Mouse (Mus musculus): ENCODE results near the gene Ngrn. TPM values are rescaled to one million over a fixed set of nuclear protein-coding genes. Genes with fewer than 3 reads are reported as not detected.

The Ngrn gene
- polyA plus RNA-seq, 1 experiment, result 12.3 TPM

- H3K27me3 ChIP-seq (ENCODE audit: control insufficient read depth, insufficient read depth, low read length), result no peaks in the 10 kb centered on the region
- no peak overlapping the region for H3K4me3 ChIP-seq (ENCODE audit: low read depth, low read length)
- no peaks in the 10 kb centered on the region for H3K36me3 ChIP-seq (ENCODE audit: control insufficient read depth, insufficient read depth, low read length)
- TF ChIP-seq CTCF (IDR thresholded peaks at IDR 0.05; ENCODE audit: extremely low read depth, insufficient read length, insufficient replicate concordance, low read depth, low read length), result no peak
- TF ChIP-seq POLR2A (IDR thresholded peaks at IDR 0.05; ENCODE audit: low read depth, low read length), result no peak
- WGBS, result 73% methylated on average over 2 of the region's 2 CpGs
- no peak overlapping the region for H3K27ac ChIP-seq (ENCODE audit: insufficient read depth, low read depth, low read length)
- peaks cover 12% of the 10 kb centered on the region; the same call in 1 of the 2 replicates for H3K4me1 ChIP-seq (ENCODE audit: control insufficient read depth, insufficient read depth, insufficient read length, low read length)
These were observed 3.3 kb upstream of the Ngrn start for GRCm38 (mm10) chr7:80257706-80258105.

GRCm38 (mm10) chr7:80261372-80261990 is 466 bp downstream of the Ngrn start:
- Histone ChIP-seq H3K27ac (ENCODE audit: insufficient read depth, low read depth, low read length) (peak overlapping the region; percentile 31), H3K36me3 (ENCODE audit: control insufficient read depth, insufficient read depth, low read length) (peaks cover 18% of the 10 kb centered on the region), H3K27me3 (ENCODE audit: control insufficient read depth, insufficient read depth, low read length) (no peaks in the 10 kb centered on the region), H3K4me3 (ENCODE audit: low read depth, low read length) (peak overlapping the region; percentile 88), H3K4me1 (ENCODE audit: control insufficient read depth, insufficient read depth, insufficient read length, low read length) (peaks cover 2% of the 10 kb centered on the region; the same call in 1 of the 2 replicates)
- under 1% methylated on average over 32 of the region's 32 CpGs for WGBS
- TF ChIP-seq CTCF (IDR thresholded peaks at IDR 0.05; ENCODE audit: extremely low read depth, insufficient read length, insufficient replicate concordance, low read depth, low read length) (no peak), POLR2A (IDR thresholded peaks at IDR 0.05; ENCODE audit: low read depth, low read length) (no peak)

GRCm38 (mm10) chr7:80264606-80265005 is 3.6 kb downstream of the Ngrn start:
- Histone ChIP-seq H3K4me3 (ENCODE audit: low read depth, low read length) (no peak overlapping the region), H3K4me1 (ENCODE audit: control insufficient read depth, insufficient read depth, insufficient read length, low read length) (peaks cover 7% of the 10 kb centered on the region; the same call in 1 of the 2 replicates), H3K27ac (ENCODE audit: insufficient read depth, low read depth, low read length) (no peak overlapping the region), H3K27me3 (ENCODE audit: control insufficient read depth, insufficient read depth, low read length) (no peaks in the 10 kb centered on the region), H3K36me3 (ENCODE audit: control insufficient read depth, insufficient read depth, low read length) (peaks cover 22% of the 10 kb centered on the region)
- TF ChIP-seq CTCF (IDR thresholded peaks at IDR 0.05; ENCODE audit: extremely low read depth, insufficient read length, insufficient replicate concordance, low read depth, low read length) (no peak), POLR2A (IDR thresholded peaks at IDR 0.05; ENCODE audit: low read depth, low read length) (no peak)
- 90% methylated on average over 12 of the region's 12 CpGs for WGBS

DNA sequence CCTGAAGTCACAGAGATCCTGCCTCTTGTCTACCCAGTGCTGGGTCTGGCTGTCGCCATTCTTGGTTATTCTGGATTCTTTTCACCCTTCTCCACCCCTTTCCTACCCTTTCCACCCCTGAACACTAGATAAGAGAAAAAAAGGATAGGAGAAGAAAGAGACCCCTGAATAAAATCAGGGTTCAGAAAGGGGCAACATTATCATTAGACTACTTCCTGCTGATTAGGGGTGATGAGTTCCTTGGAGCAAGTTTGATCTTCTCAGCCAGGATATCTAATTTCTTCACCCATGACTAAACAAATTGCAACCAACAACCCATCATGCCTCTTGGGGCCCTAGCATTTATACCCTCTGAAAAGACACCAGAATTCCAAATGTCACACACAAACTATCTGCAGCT is 6.7 kb downstream of the Ngrn start:
- Histone ChIP-seq H3K4me3 (ENCODE audit: low read depth, low read length) (no peak overlapping the region), H3K27me3 (ENCODE audit: control insufficient read depth, insufficient read depth, low read length) (no peaks in the 10 kb centered on the region), H3K36me3 (ENCODE audit: control insufficient read depth, insufficient read depth, low read length) (peaks cover 22% of the 10 kb centered on the region), H3K4me1 (ENCODE audit: control insufficient read depth, insufficient read depth, insufficient read length, low read length) (peaks cover 9% of the 10 kb centered on the region; the same call in 1 of the 2 replicates), H3K27ac (ENCODE audit: insufficient read depth, low read depth, low read length) (no peak overlapping the region)
- whole genome bisulfite sequencing, result 97% methylated on average over 1 of the region's 1 CpGs
- TF ChIP-seq CTCF (IDR thresholded peaks at IDR 0.05; ENCODE audit: extremely low read depth, insufficient read length, insufficient replicate concordance, low read depth, low read length) (no peak), POLR2A (IDR thresholded peaks at IDR 0.05; ENCODE audit: low read depth, low read length) (no peak)

DNA sequence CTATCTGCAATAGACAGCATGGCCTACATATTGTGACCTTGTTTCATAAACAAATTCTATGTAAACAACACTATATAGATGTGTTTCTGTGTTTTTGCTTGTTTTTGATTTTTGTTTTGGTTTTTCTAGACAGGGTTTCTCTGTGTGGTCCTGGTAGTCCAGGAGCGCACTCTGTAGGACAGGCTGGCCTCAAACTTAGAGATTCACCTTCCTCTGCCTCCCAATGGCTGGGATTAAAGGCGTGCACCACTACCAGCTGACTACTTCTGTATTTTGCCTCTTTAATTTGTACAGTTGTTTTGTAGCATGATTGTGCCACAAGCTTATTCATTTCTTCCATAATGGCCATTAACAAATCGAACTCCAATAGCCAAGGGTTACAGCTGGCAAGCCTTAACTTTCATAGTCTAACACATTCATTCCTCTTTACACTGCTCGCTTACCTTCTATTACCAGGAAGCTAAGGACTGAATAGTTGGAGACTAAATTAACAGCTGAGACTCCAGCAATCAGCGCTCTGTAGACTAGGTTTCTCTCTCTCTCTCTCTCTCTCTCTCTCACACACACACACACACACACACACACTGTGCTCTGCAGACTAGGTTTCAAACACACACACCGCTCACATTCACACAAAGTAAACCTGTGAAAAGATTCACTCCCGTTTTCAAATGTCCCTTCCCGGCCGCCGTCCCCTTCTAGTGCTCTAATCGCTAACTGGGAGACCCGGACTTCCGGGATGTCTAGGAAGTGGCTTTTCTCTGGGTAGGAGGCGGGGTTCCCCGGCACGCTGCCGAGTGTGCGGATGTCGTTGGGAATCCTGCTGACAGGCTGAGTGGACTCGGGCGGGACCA is 8.1 kb downstream of the Ngrn start, which contains the start of gene Vps33b:
TSS of gene Vps33b (plus strand) at position 753 of the 854 bp plus-strand sequence.
- H3K36me3 ChIP-seq (ENCODE audit: control insufficient read depth, insufficient read depth, low read length), result peaks cover 19% of the 10 kb centered on the region
- 2% methylated on average over 21 of the region's 21 CpGs for WGBS
- H3K4me1 ChIP-seq (ENCODE audit: control insufficient read depth, insufficient read depth, insufficient read length, low read length), result peaks cover 9% of the 10 kb centered on the region; the same call in 1 of the 2 replicates
- H3K27ac ChIP-seq (ENCODE audit: insufficient read depth, low read depth, low read length), result peak within 1 kb of the TSS; percentile 83
- no peaks in the 10 kb centered on the region for H3K27me3 ChIP-seq (ENCODE audit: control insufficient read depth, insufficient read depth, low read length)
- H3K4me3 ChIP-seq (ENCODE audit: low read depth, low read length), result peak within 1 kb of the TSS; percentile 74
- TF ChIP-seq CTCF (IDR thresholded peaks at IDR 0.05; ENCODE audit: extremely low read depth, insufficient read length, insufficient replicate concordance, low read depth, low read length) (no peak), POLR2A (IDR thresholded peaks at IDR 0.05; ENCODE audit: low read depth, low read length) (peak; percentile 60; the same call in 1 of the 2 replicates)

DNA sequence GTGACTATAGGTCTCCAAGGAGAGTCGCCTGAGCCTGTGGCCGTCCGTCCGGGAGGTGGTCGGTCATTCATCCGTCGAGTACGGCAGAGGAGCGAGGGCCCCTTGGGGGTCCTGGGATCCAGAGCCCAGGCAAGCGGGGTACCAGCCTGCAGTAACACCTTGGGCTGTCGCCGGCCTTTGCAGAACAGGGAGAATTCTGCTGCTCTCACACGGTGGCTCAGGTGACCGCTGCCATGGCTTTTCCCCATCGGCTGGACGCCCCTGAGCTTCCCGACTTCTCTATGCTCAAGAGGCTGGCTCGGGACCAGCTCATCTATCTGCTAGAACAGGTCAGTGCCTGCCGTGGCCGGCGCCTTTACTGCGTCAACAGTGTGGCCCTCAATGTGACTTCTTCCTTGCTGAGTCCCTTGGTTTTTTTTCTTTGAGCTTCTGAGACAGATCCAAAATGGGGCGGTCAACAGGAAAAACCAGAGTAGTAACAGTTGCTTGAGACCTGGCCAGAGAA is 8.8 kb downstream of the Ngrn start:
- under 1% methylated on average over 23 of the region's 23 CpGs for WGBS
- H3K36me3 ChIP-seq (ENCODE audit: control insufficient read depth, insufficient read depth, low read length), result peaks cover 19% of the 10 kb centered on the region
- H3K27ac ChIP-seq (ENCODE audit: insufficient read depth, low read depth, low read length), result peak overlapping the region; percentile 50
- TF ChIP-seq POLR2A (IDR thresholded peaks at IDR 0.05; ENCODE audit: low read depth, low read length) (no peak), CTCF (IDR thresholded peaks at IDR 0.05; ENCODE audit: extremely low read depth, insufficient read length, insufficient replicate concordance, low read depth, low read length) (no peak)
- peaks cover 9% of the 10 kb centered on the region; the same call in 1 of the 2 replicates for H3K4me1 ChIP-seq (ENCODE audit: control insufficient read depth, insufficient read depth, insufficient read length, low read length)
- peak overlapping the region; percentile 74 for H3K4me3 ChIP-seq (ENCODE audit: low read depth, low read length)
- H3K27me3 ChIP-seq (ENCODE audit: control insufficient read depth, insufficient read depth, low read length), result no peaks in the 10 kb centered on the region

Data from small intestine, adult 2 months (tissue).